Mouse (Mus musculus): ENCODE data around the gene Nusap1. TPM values are rescaled to one million over a fixed set of nuclear protein-coding genes. Genes with fewer than 3 reads are reported as not detected.
A peak's percentile ranks its signal among the peaks of the same experiment; 100 is the strongest.

Gene Nusap1
- polyA plus RNA-seq, 1 experiment from 2014 or later: 18.7 TPM

DNA sequence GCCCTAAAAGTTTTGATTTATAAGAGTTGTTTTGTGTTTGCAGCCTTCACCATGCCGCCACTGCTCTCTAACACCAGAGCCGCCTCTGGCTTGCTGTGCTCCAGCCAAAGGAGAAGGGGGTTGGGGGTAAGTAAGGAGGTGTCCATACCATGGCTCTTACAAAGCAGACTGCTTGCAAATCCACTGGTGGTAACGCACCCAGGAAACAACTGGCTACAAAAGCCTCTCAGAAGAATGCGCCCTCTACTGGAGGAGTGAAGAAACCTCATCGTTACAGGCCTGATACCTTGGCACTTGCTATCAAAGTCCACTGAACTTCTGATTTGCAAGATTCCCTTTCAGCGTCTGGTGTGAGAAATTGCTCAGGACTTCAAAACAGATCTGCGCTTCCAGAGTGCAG is 50.9 kb downstream of the Nusap1 start:
- Histone ChIP-seq H3K4me3 (ENCODE audit: low read depth, low read length) (no peak overlapping the region), H3K27ac (ENCODE audit: low read depth, low read length) (no peak overlapping the region), H3K4me2 (replicated peaks; ENCODE audit: low read depth) (no peak overlapping the region), H3K27me3 (replicated peaks; ENCODE audit: control insufficient read depth, insufficient read depth, low read length) (no peaks in the 10 kb centered on the region), H3K9me3 (ENCODE audit: control insufficient read depth) (no peaks in the 10 kb centered on the region), H3K4me1 (replicated peaks; ENCODE audit: control insufficient read depth, insufficient read depth, low read length) (no peaks in the 10 kb centered on the region), H3K9ac (ENCODE audit: low read depth, low read length) (no peak overlapping the region), H3K36me3 (ENCODE audit: control insufficient read depth, insufficient read depth) (no peaks in the 10 kb centered on the region)
- 12% methylated on average over 7 of the region's 7 CpGs for WGBS
- TF ChIP-seq CTCF (IDR thresholded peaks at IDR 0.05; ENCODE audit: low read depth): peak; percentile 78
- ATAC-seq: no peak

DNA sequence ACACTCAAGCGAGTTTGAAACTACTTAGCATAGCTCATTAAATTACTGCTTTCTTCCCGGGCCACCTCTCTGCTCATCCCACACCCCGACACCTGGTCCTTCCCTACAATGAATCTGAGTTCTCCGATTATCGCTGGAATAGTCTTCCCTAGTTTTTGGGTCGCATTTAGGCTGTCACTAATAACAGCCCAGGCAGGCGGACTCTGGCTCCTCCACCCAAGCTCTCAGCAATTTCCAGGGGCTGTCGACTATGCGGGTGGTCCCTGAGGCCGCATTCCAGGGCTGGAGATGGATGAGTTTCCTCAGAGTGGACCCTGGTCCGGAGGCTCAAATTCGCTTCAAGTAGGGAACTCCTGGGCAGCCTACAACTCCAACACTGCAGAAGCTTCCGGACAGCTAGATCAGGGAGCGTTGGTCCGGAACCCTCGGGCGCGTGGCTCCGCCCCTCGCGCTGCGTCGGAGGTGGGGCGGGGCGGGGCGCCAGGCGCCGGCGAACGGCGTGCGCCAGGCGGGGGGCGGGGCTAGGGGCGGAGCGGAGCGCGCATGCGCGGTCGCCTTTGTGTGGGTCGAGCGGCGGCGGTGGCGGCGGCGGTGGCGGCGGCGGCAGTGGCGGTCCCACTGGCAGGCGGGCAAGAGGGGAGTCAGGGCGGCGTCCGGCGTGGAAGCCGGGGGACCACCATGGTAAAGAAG is 56.6 kb downstream of the Nusap1 start, which contains the start of gene Rtf1:
Gene Rtf1, plus strand, starts transcription at position 544 of the 690 bp plus-strand sequence.
- Histone ChIP-seq H3K27ac (ENCODE audit: low read depth, low read length) (peak within 1 kb of the TSS; percentile 88), H3K4me3 (ENCODE audit: low read depth, low read length) (peak within 1 kb of the TSS; percentile 89), H3K4me1 (replicated peaks; ENCODE audit: control insufficient read depth, insufficient read depth, low read length) (0 out of 2 replicates have a peak, but pooled peaks cover 4% of the 10 kb centered on the region), H3K4me2 (replicated peaks; ENCODE audit: low read depth) (peak within 1 kb of the TSS; percentile 86), H3K9me3 (ENCODE audit: control insufficient read depth) (no peaks in the 10 kb centered on the region), H3K9ac (ENCODE audit: low read depth, low read length) (peak within 1 kb of the TSS; percentile 89), H3K27me3 (replicated peaks; ENCODE audit: control insufficient read depth, insufficient read depth, low read length) (no peaks in the 10 kb centered on the region), H3K36me3 (ENCODE audit: control insufficient read depth, insufficient read depth) (no peaks in the 10 kb centered on the region)
- WGBS: under 1% methylated on average over 57 of the region's 58 CpGs
- no peak for TF ChIP-seq CTCF (IDR thresholded peaks at IDR 0.05; ENCODE audit: low read depth)
- peak; percentile 96 for ATAC-seq

DNA sequence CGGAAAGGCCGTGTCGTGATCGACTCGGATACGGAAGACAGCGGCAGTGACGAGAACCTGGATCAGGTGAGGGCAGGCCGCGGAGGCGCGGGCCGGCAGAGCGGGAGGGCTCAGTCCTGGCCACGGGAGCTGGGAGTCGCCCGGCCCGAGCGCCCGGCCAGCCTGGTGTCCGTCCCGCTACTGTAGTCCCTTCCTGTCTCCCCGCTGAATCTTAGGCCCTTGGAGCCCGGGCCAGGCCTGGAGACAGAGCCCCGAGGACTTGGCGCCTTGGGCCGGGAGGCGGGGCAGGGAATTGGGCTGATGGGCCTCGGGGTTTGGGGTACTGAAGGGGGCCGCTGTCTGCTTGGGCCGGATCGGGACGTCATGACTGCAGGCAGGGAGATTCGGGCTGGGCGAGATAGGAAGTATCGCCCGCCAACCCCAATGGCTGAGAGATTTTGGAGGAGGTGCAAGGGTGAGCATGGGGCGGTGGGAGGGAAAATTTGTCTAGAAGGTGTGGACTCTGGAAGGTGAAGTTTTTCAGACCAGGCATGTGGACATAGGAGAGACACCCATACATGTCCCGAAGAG is 57.2 kb downstream of the Nusap1 start:
- peak overlapping the region; percentile 89 for H3K9ac ChIP-seq (ENCODE audit: low read depth, low read length)
- H3K9me3 ChIP-seq (ENCODE audit: control insufficient read depth): no peaks in the 10 kb centered on the region
- no peaks in the 10 kb centered on the region for H3K36me3 ChIP-seq (ENCODE audit: control insufficient read depth, insufficient read depth)
- H3K27me3 ChIP-seq (replicated peaks; ENCODE audit: control insufficient read depth, insufficient read depth, low read length): no peaks in the 10 kb centered on the region
- 0 out of 2 replicates have a peak, but pooled peaks cover 4% of the 10 kb centered on the region for H3K4me1 ChIP-seq (replicated peaks; ENCODE audit: control insufficient read depth, insufficient read depth, low read length)
- H3K4me3 ChIP-seq (ENCODE audit: low read depth, low read length): peak overlapping the region; percentile 89
- 0% methylated on average over 39 of the region's 39 CpGs for WGBS
- H3K4me2 ChIP-seq (replicated peaks; ENCODE audit: low read depth): peak overlapping the region; percentile 86
- peak; percentile 85 for ATAC-seq
- H3K27ac ChIP-seq (ENCODE audit: low read depth, low read length): peak overlapping the region; percentile 88
- TF ChIP-seq CTCF (IDR thresholded peaks at IDR 0.05; ENCODE audit: low read depth): no peak

DNA sequence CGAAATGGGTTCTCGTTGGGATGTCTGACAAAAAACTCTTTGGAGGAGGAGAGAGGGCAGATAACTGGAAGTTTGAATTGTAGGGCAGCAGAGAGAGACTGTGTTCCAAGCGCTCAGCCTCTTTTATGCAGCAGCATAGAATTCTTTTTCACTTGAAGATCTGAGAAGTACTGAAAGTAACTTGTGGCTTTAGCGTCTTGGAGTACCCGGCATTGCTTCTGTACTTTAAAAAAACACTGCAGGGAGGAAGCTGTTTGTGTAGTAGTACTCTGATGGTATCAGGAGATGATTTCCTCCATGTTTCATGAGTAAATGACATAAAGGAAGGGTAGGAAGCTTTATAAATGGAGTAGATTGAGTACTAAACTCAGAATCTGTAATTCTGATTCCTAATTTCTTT is 57.7 kb downstream of the Nusap1 start:
- WGBS: 1% methylated on average over 5 of the region's 5 CpGs
- ATAC-seq: no peak
- H3K27me3 ChIP-seq (replicated peaks; ENCODE audit: control insufficient read depth, insufficient read depth, low read length): no peaks in the 10 kb centered on the region
- H3K4me1 ChIP-seq (replicated peaks; ENCODE audit: control insufficient read depth, insufficient read depth, low read length): 0 out of 2 replicates have a peak, but pooled peaks cover 4% of the 10 kb centered on the region
- TF ChIP-seq CTCF (IDR thresholded peaks at IDR 0.05; ENCODE audit: low read depth): no peak
- H3K4me3 ChIP-seq (ENCODE audit: low read depth, low read length): peak overlapping the region; percentile 89
- H3K9ac ChIP-seq (ENCODE audit: low read depth, low read length): peak overlapping the region; percentile 89
- peak overlapping the region; percentile 86 for H3K4me2 ChIP-seq (replicated peaks; ENCODE audit: low read depth)
- no peaks in the 10 kb centered on the region for H3K9me3 ChIP-seq (ENCODE audit: control insufficient read depth)
- no peaks in the 10 kb centered on the region for H3K36me3 ChIP-seq (ENCODE audit: control insufficient read depth, insufficient read depth)
- no peak overlapping the region for H3K27ac ChIP-seq (ENCODE audit: low read depth, low read length)

DNA sequence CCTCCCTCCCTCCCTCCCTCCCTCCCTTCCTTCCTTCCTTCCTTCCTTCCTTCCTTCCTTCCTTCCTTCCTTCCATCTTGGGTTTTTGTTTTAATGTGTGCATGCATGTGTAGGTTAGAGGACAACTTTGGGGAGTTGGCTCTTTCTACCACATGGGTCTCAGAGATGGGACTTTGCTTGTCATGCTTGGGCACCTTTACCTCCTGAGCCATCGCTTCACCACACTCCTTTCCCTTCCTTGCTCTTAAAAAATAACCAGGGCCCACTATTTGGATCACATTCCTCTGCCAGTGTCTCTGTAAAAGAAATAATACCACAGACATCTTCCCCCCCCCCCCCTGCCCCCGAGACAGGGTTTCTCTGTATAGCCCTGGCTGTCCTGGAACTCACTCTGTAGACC is 65.6 kb downstream of the Nusap1 start:
- H3K36me3 ChIP-seq (ENCODE audit: control insufficient read depth, insufficient read depth): peaks cover 3% of the 10 kb centered on the region; the same call in 1 of the 2 replicates
- H3K9ac ChIP-seq (ENCODE audit: low read depth, low read length): no peak overlapping the region
- no peak overlapping the region for H3K4me2 ChIP-seq (replicated peaks; ENCODE audit: low read depth)
- H3K27me3 ChIP-seq (replicated peaks; ENCODE audit: control insufficient read depth, insufficient read depth, low read length): no peaks in the 10 kb centered on the region
- no peak for ATAC-seq
- 89% methylated on average over 2 of the region's 2 CpGs for WGBS
- TF ChIP-seq CTCF (IDR thresholded peaks at IDR 0.05; ENCODE audit: low read depth): no peak
- H3K27ac ChIP-seq (ENCODE audit: low read depth, low read length): no peak overlapping the region
- no peaks in the 10 kb centered on the region for H3K4me1 ChIP-seq (replicated peaks; ENCODE audit: control insufficient read depth, insufficient read depth, low read length)
- H3K9me3 ChIP-seq (ENCODE audit: control insufficient read depth): no peaks in the 10 kb centered on the region
- no peak overlapping the region for H3K4me3 ChIP-seq (ENCODE audit: low read depth, low read length)

DNA sequence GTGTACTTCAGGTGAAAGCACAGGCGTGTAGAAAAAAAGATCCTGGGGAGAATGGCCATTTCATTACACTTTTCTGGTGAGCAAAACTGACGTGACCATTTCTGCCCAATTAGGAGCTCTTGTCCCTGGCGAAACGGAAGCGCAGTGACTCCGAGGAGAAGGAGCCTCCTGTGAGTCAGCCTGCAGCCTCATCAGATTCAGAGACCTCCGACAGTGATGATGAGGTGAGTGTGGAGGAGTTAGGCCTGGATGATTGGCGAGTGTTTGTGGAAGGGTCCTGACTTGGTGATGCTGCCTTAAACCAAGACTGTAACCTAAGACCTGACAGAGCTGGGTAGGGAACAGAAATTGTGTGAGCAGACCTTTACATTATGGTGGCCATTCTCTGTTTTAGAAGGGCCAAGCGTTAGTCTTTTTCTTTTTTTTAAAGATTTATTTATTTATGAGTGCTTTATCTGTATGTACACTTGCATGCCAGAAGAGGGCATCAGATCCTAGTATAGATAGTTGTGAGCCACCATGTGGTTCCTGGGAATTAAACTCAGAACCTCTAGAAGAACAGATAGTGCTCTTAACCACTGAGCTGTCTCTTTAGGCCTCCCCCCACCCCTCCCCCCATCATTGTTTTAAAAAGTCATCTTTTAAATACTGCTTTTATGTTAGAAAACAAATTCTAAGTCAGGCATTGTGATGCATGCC is 74.1 kb downstream of the Nusap1 start:
- Histone ChIP-seq H3K27me3 (replicated peaks; ENCODE audit: control insufficient read depth, insufficient read depth, low read length) (no peaks in the 10 kb centered on the region), H3K4me1 (replicated peaks; ENCODE audit: control insufficient read depth, insufficient read depth, low read length) (no peaks in the 10 kb centered on the region), H3K36me3 (ENCODE audit: control insufficient read depth, insufficient read depth) (peaks cover 3% of the 10 kb centered on the region; the same call in 1 of the 2 replicates), H3K9ac (ENCODE audit: low read depth, low read length) (no peak overlapping the region), H3K4me2 (replicated peaks; ENCODE audit: low read depth) (no peak overlapping the region), H3K4me3 (ENCODE audit: low read depth, low read length) (no peak overlapping the region), H3K27ac (ENCODE audit: low read depth, low read length) (no peak overlapping the region), H3K9me3 (ENCODE audit: control insufficient read depth) (no peaks in the 10 kb centered on the region)
- no peak for ATAC-seq
- WGBS: 80% methylated on average over 9 of the region's 9 CpGs
- peak; percentile 62 for TF ChIP-seq CTCF (IDR thresholded peaks at IDR 0.05; ENCODE audit: low read depth)

Measured in intestine, postnatal 0 days (tissue).